Mouse (Mus musculus): ENCODE data around the gene Plekha6. TPM values are rescaled to one million over a fixed set of nuclear protein-coding genes. Genes with fewer than 3 reads are reported as not detected.

Gene Plekha6
- polyA plus RNA-seq, 1 experiment from 2014 or later, result 18.8 TPM

- no peaks in the 10 kb centered on the region for H3K9me3 ChIP-seq (ENCODE audit: control insufficient read depth, low read length)
- 69% methylated on average over 3 of the region's 3 CpGs for WGBS
- no peaks in the 10 kb centered on the region for H3K36me3 ChIP-seq (ENCODE audit: control insufficient read depth, insufficient read depth, low read length)
- H3K27me3 ChIP-seq (ENCODE audit: control insufficient read depth, insufficient read depth, low read length), result no peaks in the 10 kb centered on the region
- no peak overlapping the region for H3K27ac ChIP-seq (ENCODE audit: low read depth, low read length)
- no peak for ATAC-seq (replicated peaks; ENCODE audit: low FRiP score)
- H3K9ac ChIP-seq (ENCODE audit: low read length), result no peak overlapping the region
- H3K4me3 ChIP-seq (ENCODE audit: low read depth, low read length), result no peak overlapping the region
- no peak for DNase-seq (ENCODE audit: low spot score)
- no peaks in the 10 kb centered on the region for H3K4me1 ChIP-seq (replicated peaks; ENCODE audit: control insufficient read depth, insufficient read depth, low read length)
- H3K4me2 ChIP-seq (ENCODE audit: low read depth, low read length, severe bottlenecking), result no peak overlapping the region
These were observed 183.2 kb downstream of the Plekha6 start for GRCm38 (mm10) chr1:133347226-133347625.

- Histone ChIP-seq H3K9me3 (ENCODE audit: control insufficient read depth, low read length) (no peaks in the 10 kb centered on the region), H3K4me1 (replicated peaks; ENCODE audit: control insufficient read depth, insufficient read depth, low read length) (no peaks in the 10 kb centered on the region), H3K27me3 (ENCODE audit: control insufficient read depth, insufficient read depth, low read length) (no peaks in the 10 kb centered on the region), H3K9ac (ENCODE audit: low read length) (no peak overlapping the region), H3K36me3 (ENCODE audit: control insufficient read depth, insufficient read depth, low read length) (no peaks in the 10 kb centered on the region), H3K4me3 (ENCODE audit: low read depth, low read length) (no peak overlapping the region), H3K27ac (ENCODE audit: low read depth, low read length) (no peak overlapping the region), H3K4me2 (ENCODE audit: low read depth, low read length, severe bottlenecking) (no peak overlapping the region)
- no peak for DNase-seq (ENCODE audit: low spot score)
- WGBS, result 82% methylated on average over 11 of the region's 11 CpGs
- ATAC-seq (replicated peaks; ENCODE audit: low FRiP score), result no peak
These were observed 183.9 kb downstream of the Plekha6 start for GRCm38 (mm10) chr1:133347693-133348520.

GRCm38 (mm10) chr1:133350210-133350609, 186.2 kb downstream of the Plekha6 start, which contains the start of gene Ren1:
Ren1 (plus strand) TSS chr1:133350510.
- no peak within 1 kb of the TSS for H3K4me2 ChIP-seq (ENCODE audit: low read depth, low read length, severe bottlenecking)
- H3K36me3 ChIP-seq (ENCODE audit: control insufficient read depth, insufficient read depth, low read length), result no peaks in the 10 kb centered on the region
- no peak within 1 kb of the TSS for H3K4me3 ChIP-seq (ENCODE audit: low read depth, low read length)
- H3K9ac ChIP-seq (ENCODE audit: low read length), result no peak within 1 kb of the TSS
- DNase-seq (ENCODE audit: low spot score) (no peak), ATAC-seq (replicated peaks; ENCODE audit: low FRiP score) (no peak)
- H3K27me3 ChIP-seq (ENCODE audit: control insufficient read depth, insufficient read depth, low read length), result no peaks in the 10 kb centered on the region
- H3K9me3 ChIP-seq (ENCODE audit: control insufficient read depth, low read length), result no peaks in the 10 kb centered on the region
- H3K4me1 ChIP-seq (replicated peaks; ENCODE audit: control insufficient read depth, insufficient read depth, low read length), result no peaks in the 10 kb centered on the region
- H3K27ac ChIP-seq (ENCODE audit: low read depth, low read length), result no peak within 1 kb of the TSS
- 91% methylated on average over 1 of the region's 1 CpGs for WGBS

- Histone ChIP-seq H3K4me1 (replicated peaks; ENCODE audit: control insufficient read depth, insufficient read depth, low read length) (no peaks in the 10 kb centered on the region), H3K4me2 (ENCODE audit: low read depth, low read length, severe bottlenecking) (no peak overlapping the region), H3K4me3 (ENCODE audit: low read depth, low read length) (no peak overlapping the region), H3K27ac (ENCODE audit: low read depth, low read length) (no peak overlapping the region), H3K36me3 (ENCODE audit: control insufficient read depth, insufficient read depth, low read length) (no peaks in the 10 kb centered on the region), H3K27me3 (ENCODE audit: control insufficient read depth, insufficient read depth, low read length) (no peaks in the 10 kb centered on the region), H3K9ac (ENCODE audit: low read length) (no peak overlapping the region), H3K9me3 (ENCODE audit: control insufficient read depth, low read length) (no peaks in the 10 kb centered on the region)
- ATAC-seq (replicated peaks; ENCODE audit: low FRiP score) (no peak), DNase-seq (ENCODE audit: low spot score) (peak; percentile 44)
- 70% methylated on average over 9 of the region's 9 CpGs for WGBS
These were observed 187.8 kb downstream of the Plekha6 start for GRCm38 (mm10) chr1:133351762-133352161.

Other genes starting within 250 kb of the Plekha6 start
- 44.7 and 51.0 TPM in 2 replicates for gene Mdm4, start 133.6 kb upstream of the Plekha6 start, polyA plus RNA-seq (2014; fragmentation: Nextera tagmentation; extraction: Ambion mirVana)
- 25.3 and 25.7 TPM in 2 replicates for gene Pik3c2b, start 118.5 kb upstream of the Plekha6 start, polyA plus RNA-seq (2014; fragmentation: Nextera tagmentation; extraction: Ambion mirVana)
- 62.8 and 69.7 TPM in 2 replicates for gene Ppp1r15b, start 33.1 kb upstream of the Plekha6 start, polyA plus RNA-seq (2014; fragmentation: Nextera tagmentation; extraction: Ambion mirVana)
- gene Golt1a, start 145.6 kb downstream of the Plekha6 start, polyA plus RNA-seq (2014; fragmentation: Nextera tagmentation; extraction: Ambion mirVana), result not detected in 2 replicates
- 0.43 TPM in 1 of 2 replicates, not detected in the other for gene Kiss1, start 157.7 kb downstream of the Plekha6 start, polyA plus RNA-seq (2014; fragmentation: Nextera tagmentation; extraction: Ambion mirVana)
- gene Ren1, start 186.3 kb downstream of the Plekha6 start, polyA plus RNA-seq (2014; fragmentation: Nextera tagmentation; extraction: Ambion mirVana), result not detected in 2 replicates
- gene Etnk2, start 199.4 kb downstream of the Plekha6 start, polyA plus RNA-seq (2014; fragmentation: Nextera tagmentation; extraction: Ambion mirVana), result 1.8 and 2.7 TPM in 2 replicates

Measured in forebrain, embryonic 11.5 days (tissue).